Mouse (Mus musculus): ENCODE measurements around the gene Catsperd.
A peak's percentile ranks its signal among the peaks of the same experiment; 100 is the strongest.

Gene Catsperd

DNA sequence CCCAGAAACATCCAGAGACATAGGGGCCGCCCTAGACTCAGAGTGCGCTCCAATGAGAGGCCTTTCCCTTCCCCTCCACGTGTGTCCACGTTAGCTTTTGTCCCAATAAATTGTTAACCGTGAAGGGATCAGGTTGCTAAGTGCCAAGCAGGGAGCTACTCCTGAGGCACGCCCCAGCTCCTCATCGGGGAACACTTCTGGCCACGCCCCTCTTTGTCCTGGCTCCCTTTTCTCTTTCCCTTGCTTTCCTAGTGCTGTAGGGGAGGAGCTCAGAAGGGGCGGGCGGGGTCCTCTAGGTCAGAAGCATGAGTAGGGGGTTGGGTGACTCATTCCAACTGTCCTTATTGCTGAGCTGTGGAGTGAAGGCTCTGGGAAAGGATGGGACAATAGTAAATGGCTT is 36.4 kb downstream of the Catsperd start:
- DNase-seq (ENCODE audit: low spot score in 2 of 2), result no peak

- no peak for DNase-seq (ENCODE audit: low spot score in 2 of 2)
Measured at GRCm38 (mm10) chr17:56666384-56666783, 38.4 kb downstream of the Catsperd start.

GRCm38 (mm10) chr17:56667591-56667990 is 39.6 kb downstream of the Catsperd start:
- no peak for DNase-seq (ENCODE audit: low spot score in 2 of 2)

- peak; percentile 67 to 73 for DNase-seq (ENCODE audit: low spot score in 2 of 2)
Measured at GRCm38 (mm10) chr17:56668384-56669144, 40.6 kb downstream of the Catsperd start.

GRCm38 (mm10) chr17:56669766-56670165 is 41.8 kb downstream of the Catsperd start:
- no peak for DNase-seq (ENCODE audit: low spot score in 2 of 2)

- DNase-seq (ENCODE audit: low spot score in 2 of 2), result peak; percentile 100
Measured at GRCm38 (mm10) chr17:56672941-56673646, 45.2 kb downstream of the Catsperd start, which contains the start of gene Ranbp3. Gene Ranbp3, plus strand, starts transcription at chr17:56673294.

DNA sequence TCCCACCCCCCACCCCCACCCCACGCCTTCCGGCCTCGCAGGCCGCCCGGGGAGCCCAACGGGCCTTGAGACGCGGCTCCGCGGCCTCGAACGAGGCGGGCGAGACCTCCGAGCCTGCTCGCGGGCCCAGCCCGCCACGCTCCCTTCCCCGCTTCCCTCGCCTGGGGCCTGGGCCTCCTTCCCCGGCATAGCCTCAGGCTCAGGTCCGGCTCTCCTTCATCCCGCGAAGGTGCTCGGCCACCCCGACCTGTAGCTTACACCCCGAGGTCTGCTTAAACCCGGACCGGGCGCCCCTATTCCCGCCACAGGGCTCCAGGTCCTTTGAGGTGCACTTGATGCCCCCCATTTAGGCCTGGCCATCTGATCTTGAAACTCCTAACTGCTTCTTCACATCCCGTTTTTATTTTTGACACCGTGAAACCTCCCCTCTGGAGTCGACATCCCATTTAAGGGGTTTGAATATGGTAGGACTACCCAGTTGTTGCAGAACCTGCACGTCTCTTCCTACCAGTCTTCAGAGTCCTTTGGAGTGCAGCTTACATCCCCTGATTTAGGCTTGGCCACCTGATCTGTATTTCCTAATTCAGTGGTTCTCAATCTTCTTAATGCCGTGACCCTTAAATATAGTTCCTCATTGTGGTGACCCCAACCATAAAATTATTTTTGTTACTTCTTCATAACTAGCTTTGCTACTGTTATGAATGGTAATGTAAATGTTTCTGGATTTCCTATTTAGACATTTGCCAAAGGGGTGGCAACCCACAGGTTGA is 45.9 kb downstream of the Catsperd start:
- DNase-seq (ENCODE audit: low spot score in 2 of 2), result peak in 1 of 2 experiments; percentile 22

GRCm38 (mm10) chr17:56681791-56682190 is 53.8 kb downstream of the Catsperd start:
- DNase-seq (ENCODE audit: low spot score in 2 of 2), result no peak

DNA sequence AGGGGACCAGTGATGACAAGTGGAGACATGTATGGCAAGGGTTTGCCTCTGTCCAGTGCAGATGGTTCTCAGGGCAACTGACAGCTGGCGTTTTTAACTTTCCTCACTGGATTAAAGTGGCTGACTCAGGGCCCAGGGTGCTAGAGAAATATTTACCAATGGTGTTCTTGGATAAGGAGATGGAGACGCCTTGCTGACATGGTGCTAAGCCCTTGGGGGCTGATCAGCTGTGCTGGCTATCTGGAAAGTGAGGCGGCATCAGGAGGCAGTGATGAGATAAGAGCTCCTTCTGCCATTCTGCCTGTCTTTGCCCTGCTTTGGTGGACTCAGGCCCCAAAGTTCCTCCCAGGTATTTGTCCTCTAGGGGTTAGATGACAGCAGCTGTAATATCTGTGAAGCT is 54.9 kb downstream of the Catsperd start:
- DNase-seq (ENCODE audit: low spot score in 2 of 2), result no peak

- DNase-seq (ENCODE audit: low spot score in 2 of 2), result peak; percentile 18 to 25
Measured at GRCm38 (mm10) chr17:56683546-56684140, 55.7 kb downstream of the Catsperd start.

- no peak for DNase-seq (ENCODE audit: low spot score in 2 of 2)
Measured at GRCm38 (mm10) chr17:56684649-56685048, 56.7 kb downstream of the Catsperd start.

- DNase-seq (ENCODE audit: low spot score in 2 of 2), result no peak
Measured at GRCm38 (mm10) chr17:56686801-56687200, 58.9 kb downstream of the Catsperd start.

- no peak for DNase-seq (ENCODE audit: low spot score in 2 of 2)
Measured at GRCm38 (mm10) chr17:56688045-56688444, 60.1 kb downstream of the Catsperd start.

DNA sequence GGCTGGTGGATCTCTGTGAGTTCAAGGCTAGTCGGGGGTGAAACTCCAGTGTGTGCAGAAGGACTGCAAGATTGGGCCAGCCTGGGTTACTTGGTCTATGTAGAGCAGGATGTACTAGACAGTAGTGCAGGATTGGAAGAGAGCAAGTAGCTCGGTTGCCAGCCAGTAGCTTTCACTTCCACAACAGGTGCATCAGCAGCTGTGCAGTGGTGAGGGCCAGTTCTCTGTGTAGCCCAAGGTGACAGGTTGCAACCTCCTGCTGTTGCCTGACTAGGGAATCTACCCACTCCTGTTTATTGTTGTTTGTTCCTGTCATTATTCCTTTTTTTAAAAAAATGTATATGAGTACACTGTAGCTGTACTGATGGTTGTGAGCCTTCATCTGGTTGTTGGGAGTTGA is 60.7 kb downstream of the Catsperd start:
- no peak for DNase-seq (ENCODE audit: low spot score in 2 of 2)

GRCm38 (mm10) chr17:56693395-56693794 is 65.5 kb downstream of the Catsperd start:
- no peak for DNase-seq (ENCODE audit: low spot score in 2 of 2)

- no peak for DNase-seq (ENCODE audit: low spot score in 2 of 2)
Measured at GRCm38 (mm10) chr17:56693851-56694310, 65.9 kb downstream of the Catsperd start.

DNA sequence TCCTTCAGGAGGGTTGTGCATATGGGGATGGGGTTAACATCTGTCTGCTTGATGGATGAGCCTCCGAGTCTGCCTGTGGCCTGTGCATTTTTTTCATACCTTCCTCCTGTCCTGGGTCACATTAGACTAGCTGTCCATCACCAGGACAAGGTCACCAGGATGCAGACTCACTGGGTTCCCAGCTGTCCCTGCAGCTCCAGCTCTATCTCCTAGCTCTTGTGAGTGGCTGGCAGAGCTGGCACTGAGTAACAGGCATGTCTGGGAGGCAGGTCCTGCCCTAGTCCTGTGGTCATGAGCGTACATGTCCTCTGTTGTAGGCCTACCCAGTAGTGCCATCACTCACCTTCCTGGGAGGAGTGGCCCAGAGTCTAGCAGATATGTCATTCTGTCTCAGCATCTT is 72.5 kb downstream of the Catsperd start:
- DNase-seq (ENCODE audit: low spot score in 2 of 2), result no peak

GRCm38 (mm10) chr17:56703038-56703437 is 75.1 kb downstream of the Catsperd start:
- DNase-seq (ENCODE audit: low spot score in 2 of 2), result no peak

DNA sequence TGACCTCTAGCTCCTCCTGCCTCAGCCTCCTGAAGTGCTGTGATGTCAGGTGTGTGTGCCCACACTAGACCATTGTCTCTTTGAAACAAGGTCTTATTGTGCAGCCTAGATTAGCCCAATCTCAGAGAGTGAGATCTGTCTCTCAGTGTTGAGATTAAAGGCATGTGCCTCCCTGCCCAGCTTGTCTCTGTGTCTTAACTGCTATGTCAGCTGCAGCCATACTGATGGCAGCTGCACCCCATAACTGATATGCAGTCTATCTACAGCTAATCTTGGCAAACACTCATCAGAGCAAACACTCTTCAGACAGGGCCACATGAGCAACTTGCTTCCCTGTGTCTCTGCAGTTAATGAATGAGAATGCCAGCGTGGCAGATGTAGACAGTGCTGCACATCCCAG is 78.6 kb downstream of the Catsperd start:
- DNase-seq (ENCODE audit: low spot score in 2 of 2), result no peak

- DNase-seq (ENCODE audit: low spot score in 2 of 2), result no peak
Measured at GRCm38 (mm10) chr17:56708692-56709091, 80.7 kb downstream of the Catsperd start.

DNA sequence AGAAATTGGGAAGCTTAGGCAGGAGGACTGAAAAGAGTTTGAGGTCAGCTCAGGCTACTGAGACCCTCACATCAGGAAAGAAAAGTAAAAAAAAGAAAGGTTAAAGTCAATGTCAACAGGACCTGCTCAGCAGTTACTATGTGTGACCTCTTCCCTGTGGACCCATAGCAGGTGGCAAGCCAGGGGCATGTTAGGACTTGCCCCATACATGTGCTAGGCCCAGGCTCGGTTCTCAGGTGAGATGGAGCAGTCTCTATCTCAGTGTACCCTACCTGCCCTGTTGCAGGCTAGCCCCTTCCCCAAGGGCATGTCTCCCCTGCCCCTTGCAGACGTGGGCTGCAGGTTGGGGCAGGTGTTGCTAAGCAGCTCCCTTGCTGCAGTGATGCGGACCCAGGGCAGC is 81.8 kb downstream of the Catsperd start:
- no peak for DNase-seq (ENCODE audit: low spot score in 2 of 2)

Measured in spleen, postnatal 36 days (tissue).